Comparison of ENCODE assay signal across 27 mouse cellular contexts in genomic region chr7:127725924-127726323, GRCm38 (mm10). TPM values are rescaled to one million over a fixed set of nuclear protein-coding genes. Genes with fewer than 3 reads are reported as not detected.
"Had no signal": no experiment of that assay in that cellular context is flagged by ENCODE, and none has a peak within 500 bp of the region (broad histone marks: within the 10 kb centered on the region; RNA-seq: fewer than 3 reads in every experiment).

No protein-coding gene starts in this region.

- H3K9me3 ChIP-seq: kidney, embryonic 15.5 days; limb, embryonic 12.5 days; limb, embryonic 15.5 days; liver, embryonic 15.5 days; lung, embryonic 15.5 days; midbrain, embryonic 12.5 days; midbrain, embryonic 15.5 days; neural tube, embryonic 12.5 days; neural tube, embryonic 15.5 days had no signal

- H3K4me3 ChIP-seq: kidney, embryonic 15.5 days; limb, embryonic 12.5 days; limb, embryonic 15.5 days; liver, embryonic 15.5 days; lung, embryonic 15.5 days; midbrain, embryonic 12.5 days; midbrain, embryonic 15.5 days; neural tube, embryonic 12.5 days; neural tube, embryonic 15.5 days had no signal

- H3K4me1 ChIP-seq: kidney, embryonic 15.5 days; limb, embryonic 12.5 days; limb, embryonic 15.5 days; liver, embryonic 15.5 days; lung, embryonic 15.5 days; midbrain, embryonic 12.5 days; midbrain, embryonic 15.5 days; neural tube, embryonic 12.5 days; neural tube, embryonic 15.5 days had no signal

- H3K9ac ChIP-seq: kidney, embryonic 15.5 days; limb, embryonic 12.5 days; limb, embryonic 15.5 days; liver, embryonic 15.5 days; lung, embryonic 15.5 days; midbrain, embryonic 12.5 days; midbrain, embryonic 15.5 days; neural tube, embryonic 12.5 days; neural tube, embryonic 15.5 days had no signal

- ATAC-seq: midbrain, embryonic 15.5 days had no signal

- H3K36me3 ChIP-seq: kidney, embryonic 15.5 days; limb, embryonic 12.5 days; limb, embryonic 15.5 days; liver, embryonic 15.5 days; lung, embryonic 15.5 days; midbrain, embryonic 12.5 days; midbrain, embryonic 15.5 days; neural tube, embryonic 12.5 days; neural tube, embryonic 15.5 days had no signal

- H3K27me3 ChIP-seq: kidney, embryonic 15.5 days; limb, embryonic 12.5 days; limb, embryonic 15.5 days; lung, embryonic 15.5 days; midbrain, embryonic 12.5 days; midbrain, embryonic 15.5 days; neural tube, embryonic 12.5 days; neural tube, embryonic 15.5 days had no signal

- DNase-seq: kidney, adult 8-10 months; kidney, postnatal 10 days; kidney, postnatal 36 days; left cerebral cortex, postnatal 4 days; lung, adult 18-20 months; retina, postnatal 1 day; right cerebral cortex, postnatal 25 days; thymus, postnatal 25 days had no signal

- H3K27ac ChIP-seq: kidney, embryonic 15.5 days; limb, embryonic 12.5 days; limb, embryonic 15.5 days; liver, embryonic 15.5 days; lung, embryonic 15.5 days; macrophage; midbrain, embryonic 12.5 days; midbrain, embryonic 15.5 days; neural tube, embryonic 12.5 days; neural tube, embryonic 15.5 days had no signal

- H3K4me2 ChIP-seq: kidney, embryonic 15.5 days; limb, embryonic 12.5 days; limb, embryonic 15.5 days; liver, embryonic 11.5 days; liver, embryonic 15.5 days; lung, embryonic 15.5 days; midbrain, embryonic 12.5 days; midbrain, embryonic 15.5 days; neural tube, embryonic 12.5 days; neural tube, embryonic 15.5 days had no signal

RNA-seq across cellular contexts. Expression of gene Ctf2, which starts 6.0 kb away (rescaled TPM):
- total RNA-seq: layer of hippocampus, adult 8-10 months; layer of hippocampus, postnatal 14 days; left cerebral cortex, adult 8-10 months; left cerebral cortex, postnatal 14 days; left cerebral cortex, postnatal 4 days; megakaryocyte, adult 5-6 weeks had no signal
- polyA plus RNA-seq: macrophage; small intestine, adult 2 months; spleen, adult 2 months; thymus, postnatal 0 days had no signal

RNA-seq across cellular contexts. Expression of gene Ctf1, which starts 13.4 kb away (rescaled TPM):
- polyA plus RNA-seq: macrophage had no signal
